Mouse (Mus musculus) limb, embryonic 12.5 days (tissue): Measurements from ENCODE around the gene Emilin3. TPM values are rescaled to one million over a fixed set of nuclear protein-coding genes. Genes with fewer than 3 reads are reported as not detected.

Source experiments
- ATAC-seq: fragments of 200-750 bp; cut with Nextera tagmentation; 2 replicates; pipeline ENCODE4 v1.8.0; 2017; ENCODE audit warnings: low read depth, moderate TSS enrichment; ENCODE audit not compliant: insufficient number of reproducible peaks, insufficient read depth, low FRiP score, low TSS enrichment
- H3K27ac ChIP-seq: fragments of 300-500 bp; sonication (generic); 2 replicates; pipeline ENCODE4 v1.5.1; 2016; ENCODE audit warnings: mild to moderate bottlenecking, moderate library complexity
- H3K27me3 ChIP-seq: fragments of 300-500 bp; sonication (generic); 2 replicates; pipeline ENCODE4 v1.6.1; 2016; ENCODE audit warnings: mild to moderate bottlenecking, moderate library complexity
- H3K36me3 ChIP-seq: fragments of 300-500 bp; sonication (generic); 2 replicates; pipeline ENCODE4 v1.6.1; 2016; ENCODE audit warnings: mild to moderate bottlenecking, moderate library complexity
- H3K4me1 ChIP-seq: fragments of 300-500 bp; sonication (generic); replicated peaks from 2 replicates; pipeline ENCODE4 v1.6.1; 2016
- H3K4me2 ChIP-seq: fragments of 300-500 bp; sonication (generic); 2 replicates; pipeline ENCODE4 v1.6.1; 2016; ENCODE audit warnings: mild to moderate bottlenecking, moderate library complexity
- H3K4me3 ChIP-seq: fragments of 300-500 bp; sonication (generic); replicated peaks from 2 replicates; pipeline ENCODE4 v1.5.1; 2016; ENCODE audit warnings: mild to moderate bottlenecking
- H3K9ac ChIP-seq: fragments of 300-500 bp; sonication (generic); replicated peaks from 2 replicates; pipeline ENCODE4 v1.6.1; 2016; ENCODE audit warnings: mild to moderate bottlenecking, moderate library complexity
- H3K9me3 ChIP-seq: fragments of 300-500 bp; sonication (generic); 2 replicates; pipeline ENCODE4 v1.6.1; 2016; ENCODE audit warnings: mild to moderate bottlenecking, moderate library complexity
- WGBS: fragments of 180-500 bp; shearing (Covaris S2); methylation state at CpG from one replicate; pipeline ENCODE4 v1.1.7; 2016; 5-methylcytosine and 5-hydroxymethylcytosine counted together
- polyA plus RNA-seq: library from polyadenylated mRNA; unstranded; fragments of >200 nt; fragmentation: Nextera tagmentation; extraction: Ambion mirVana; gene quantifications from 2 replicates; pipeline ENCODE4 v1.2.1, GENCODE M21; 2016

The Emilin3 gene
- polyA plus RNA-seq, 1 experiment from 2014 or later = 15.9 TPM

- H3K27me3 ChIP-seq = no peaks in the 10 kb centered on the region
- H3K36me3 ChIP-seq = no peaks in the 10 kb centered on the region
- H3K9ac ChIP-seq = peak overlapping the region; percentile 92
- H3K4me3 ChIP-seq = peak overlapping the region; percentile 89
- peak overlapping the region; percentile 97 for H3K27ac ChIP-seq
- peak; percentile 84 for ATAC-seq
- WGBS = under 1% methylated on average over 39 of the region's 47 CpGs
- no peaks in the 10 kb centered on the region; the same call in 1 of the 2 replicates for H3K4me1 ChIP-seq
- peak overlapping the region; percentile 83 for H3K4me2 ChIP-seq
- 0 out of 2 replicates have a peak, but pooled peaks cover 3% of the 10 kb centered on the region for H3K9me3 ChIP-seq
Observed at GRCm38 (mm10) chr2:160872395-160872794, 39.7 kb downstream of the Emilin3 start.

GRCm38 (mm10) chr2:160871310-160871709, 40.8 kb downstream of the Emilin3 start:
- H3K36me3 ChIP-seq = no peaks in the 10 kb centered on the region
- 88% methylated on average over 3 of the region's 3 CpGs for WGBS
- H3K4me2 ChIP-seq = no peak overlapping the region
- no peak overlapping the region for H3K4me3 ChIP-seq
- no peaks in the 10 kb centered on the region; the same call in 1 of the 2 replicates for H3K4me1 ChIP-seq
- 0 out of 2 replicates have a peak, but pooled peaks cover 3% of the 10 kb centered on the region for H3K9me3 ChIP-seq
- no peaks in the 10 kb centered on the region for H3K27me3 ChIP-seq
- H3K9ac ChIP-seq = no peak overlapping the region
- no peak for ATAC-seq
- H3K27ac ChIP-seq = no peak overlapping the region

- no peak for ATAC-seq
- Histone ChIP-seq H3K4me3 (no peak overlapping the region), H3K36me3 (no peaks in the 10 kb centered on the region), H3K4me2 (no peak overlapping the region), H3K4me1 (no peaks in the 10 kb centered on the region; the same call in 1 of the 2 replicates), H3K27ac (no peak overlapping the region), H3K9me3 (no peaks in the 10 kb centered on the region), H3K9ac (no peak overlapping the region), H3K27me3 (no peaks in the 10 kb centered on the region)
- 62% methylated on average over 3 of the region's 3 CpGs for WGBS
Observed at GRCm38 (mm10) chr2:160869446-160869845, 42.7 kb downstream of the Emilin3 start.

- no peak overlapping the region for H3K4me2 ChIP-seq
- no peaks in the 10 kb centered on the region for H3K36me3 ChIP-seq
- no peak overlapping the region for H3K27ac ChIP-seq
- no peaks in the 10 kb centered on the region for H3K9me3 ChIP-seq
- no peaks in the 10 kb centered on the region for H3K4me1 ChIP-seq
- WGBS = 74% methylated on average over 2 of the region's 2 CpGs
- no peak overlapping the region for H3K4me3 ChIP-seq
- no peak overlapping the region for H3K9ac ChIP-seq
- H3K27me3 ChIP-seq = no peaks in the 10 kb centered on the region
- ATAC-seq = no peak
Observed at GRCm38 (mm10) chr2:160865266-160865665, 46.9 kb downstream of the Emilin3 start.

- H3K4me1 ChIP-seq = no peaks in the 10 kb centered on the region
- H3K36me3 ChIP-seq = no peaks in the 10 kb centered on the region
- H3K9me3 ChIP-seq = no peaks in the 10 kb centered on the region
- 83% methylated on average over 1 of the region's 1 CpGs for WGBS
- ATAC-seq = no peak
- H3K4me3 ChIP-seq = no peak overlapping the region
- no peak overlapping the region for H3K9ac ChIP-seq
- H3K27ac ChIP-seq = no peak overlapping the region
- no peaks in the 10 kb centered on the region for H3K27me3 ChIP-seq
- H3K4me2 ChIP-seq = no peak overlapping the region
Observed at GRCm38 (mm10) chr2:160864112-160864511, 48.0 kb downstream of the Emilin3 start.

- Histone ChIP-seq H3K9ac (no peak overlapping the region), H3K27ac (no peak overlapping the region), H3K36me3 (no peaks in the 10 kb centered on the region), H3K4me1 (no peaks in the 10 kb centered on the region), H3K4me2 (no peak overlapping the region), H3K4me3 (no peak overlapping the region), H3K9me3 (no peaks in the 10 kb centered on the region), H3K27me3 (no peaks in the 10 kb centered on the region)
- no peak for ATAC-seq
- WGBS = 88% methylated on average over 1 of the region's 1 CpGs
Observed at GRCm38 (mm10) chr2:160860363-160860762, 51.8 kb downstream of the Emilin3 start.

Other genes starting within 250 kb of the Emilin3 start
- gene Plcg1, start 181.0 kb downstream of the Emilin3 start, polyA plus RNA-seq = 106 and 111 TPM in 2 replicates
- gene Zhx3, start 39.3 kb downstream of the Emilin3 start, polyA plus RNA-seq = 10.4 and 11.6 TPM in 2 replicates
- 2.6 and 2.9 TPM in 2 replicates for gene Lpin3, start 31.7 kb downstream of the Emilin3 start, polyA plus RNA-seq
- gene Chd6, start 196.7 kb upstream of the Emilin3 start, polyA plus RNA-seq = 43.5 and 50.1 TPM in 2 replicates